7 mouse cellular contexts compared by ENCODE assay signal in genomic region chr19:46470364-46471240, GRCm38 (mm10). TPM values are rescaled to one million over a fixed set of nuclear protein-coding genes. Genes with fewer than 3 reads are reported as not detected.
A peak's percentile ranks its signal among the peaks of the same experiment; 100 is the strongest.
DNase-seq lines count a peak whose midpoint lies in the region; ATAC-seq lines count a peak whose summit lies in the region.

No protein-coding gene starts in this region.

- no peaks in the 10 kb centered on the region for H3K27me3 ChIP-seq in neural tube, embryonic 11.5 days (ENCODE audit: control insufficient read depth, insufficient read depth, low read length)
- no peaks in the 10 kb centered on the region for H3K27me3 ChIP-seq in embryonic facial prominence, embryonic 14.5 days (replicated peaks; ENCODE audit: control insufficient read depth, insufficient read depth, low read length)
- no peaks in the 10 kb centered on the region for H3K27me3 ChIP-seq in neural tube, embryonic 12.5 days (replicated peaks)

- WGBS in neural tube, embryonic 11.5 days, result 38% methylated on average over 17 of the region's 17 CpGs
- WGBS in embryonic facial prominence, embryonic 14.5 days, result 48% methylated on average over 17 of the region's 17 CpGs
- 22% methylated on average over 17 of the region's 17 CpGs for WGBS in neural tube, embryonic 12.5 days

- H3K9ac ChIP-seq in neural tube, embryonic 11.5 days (ENCODE audit: low read length), result peak overlapping the region; percentile 26; the same call in 1 of the 2 replicates
- H3K9ac ChIP-seq in embryonic facial prominence, embryonic 14.5 days (ENCODE audit: low read depth, low read length), result no peak overlapping the region
- H3K9ac ChIP-seq in neural tube, embryonic 12.5 days, result no peak overlapping the region

- H3K4me1 ChIP-seq in neural tube, embryonic 11.5 days (ENCODE audit: control insufficient read depth, insufficient read depth, low read length), result peaks cover 20% of the 10 kb centered on the region
- H3K4me1 ChIP-seq in embryonic facial prominence, embryonic 14.5 days (ENCODE audit: control insufficient read depth, insufficient read depth, low read length), result peaks cover 11% of the 10 kb centered on the region
- peaks cover 27% of the 10 kb centered on the region for H3K4me1 ChIP-seq in neural tube, embryonic 12.5 days

- peak; percentile 44 for DNase-seq in neural tube, embryonic 11.5 days (ENCODE audit: low spot score)
- no peak for DNase-seq in neural tube, embryonic 10.5 days (ENCODE audit: extremely low spot score, low spot score)
- peak; percentile 65 for DNase-seq in embryonic facial prominence, embryonic 14.5 days (ENCODE audit: low spot score)
- DNase-seq in kidney, postnatal 25 days, result peak; percentile 39 to 60
- DNase-seq in layer of hippocampus, adult 11-12 months (ENCODE audit: low spot score), result no peak
- DNase-seq in ovary, adult 18-20 months (ENCODE audit: low spot score), result no peak

- H3K9me3 ChIP-seq in neural tube, embryonic 11.5 days (ENCODE audit: control insufficient read depth, low read length), result no peaks in the 10 kb centered on the region
- H3K9me3 ChIP-seq in embryonic facial prominence, embryonic 14.5 days (ENCODE audit: control insufficient read depth, low read length), result no peaks in the 10 kb centered on the region
- H3K9me3 ChIP-seq in neural tube, embryonic 12.5 days, result no peaks in the 10 kb centered on the region

- no peak overlapping the region for H3K4me3 ChIP-seq in neural tube, embryonic 11.5 days (ENCODE audit: low read depth, low read length)
- H3K4me3 ChIP-seq in embryonic facial prominence, embryonic 14.5 days (ENCODE audit: low read depth, low read length), result no peak overlapping the region
- no peak overlapping the region for H3K4me3 ChIP-seq in neural tube, embryonic 12.5 days

- H3K4me2 ChIP-seq in neural tube, embryonic 11.5 days (ENCODE audit: low read depth), result no peak overlapping the region
- no peak overlapping the region for H3K4me2 ChIP-seq in embryonic facial prominence, embryonic 14.5 days (ENCODE audit: low read depth, low read length)
- H3K4me2 ChIP-seq in neural tube, embryonic 12.5 days (replicated peaks), result 0 out of 2 replicates have a peak overlapping the region, but pooled peaks have one; percentile 12

- peak; percentile 31; the same call in 1 of the 2 replicates for ATAC-seq in neural tube, embryonic 11.5 days (ENCODE audit: insufficient read depth, low FRiP score, low TSS enrichment)
- peak; percentile 27 for ATAC-seq in embryonic facial prominence, embryonic 14.5 days (ENCODE audit: low read depth)
- ATAC-seq in neural tube, embryonic 12.5 days (ENCODE audit: low FRiP score, low read depth), result peak; percentile 68

- H3K36me3 ChIP-seq in neural tube, embryonic 11.5 days (ENCODE audit: control insufficient read depth, insufficient read depth, low read length), result peaks cover 3% of the 10 kb centered on the region; the same call in 1 of the 2 replicates
- peaks cover 43% of the 10 kb centered on the region for H3K36me3 ChIP-seq in embryonic facial prominence, embryonic 14.5 days (ENCODE audit: control insufficient read depth, insufficient read depth, low read length)
- H3K36me3 ChIP-seq in neural tube, embryonic 12.5 days, result peaks cover 29% of the 10 kb centered on the region

- peak overlapping the region; percentile 63 for H3K27ac ChIP-seq in neural tube, embryonic 11.5 days (ENCODE audit: low read depth, low read length)
- H3K27ac ChIP-seq in embryonic facial prominence, embryonic 14.5 days (replicated peaks; ENCODE audit: low read depth, low read length), result peak overlapping the region; percentile 77
- peak overlapping the region; percentile 67 for H3K27ac ChIP-seq in neural tube, embryonic 12.5 days

RNA-seq across cellular contexts. Expression of gene Trim8, which starts 30.9 kb away (rescaled TPM):
- polyA plus RNA-seq in neural tube, embryonic 11.5 days (2014; fragmentation: Nextera tagmentation; extraction: Ambion mirVana), result 26.6 and 28.7 TPM in 2 replicates
- polyA plus RNA-seq in embryonic facial prominence, embryonic 14.5 days (2014; fragmentation: Nextera tagmentation; extraction: Ambion mirVana), result 21.5 and 27.1 TPM in 2 replicates
- 39.1 and 43.0 TPM in 2 replicates for polyA plus RNA-seq in neural tube, embryonic 12.5 days (2016; fragmentation: Nextera tagmentation; extraction: Ambion mirVana)

Comparison
In these comparisons a context has a peak if more than half of its experiments do, and no peak if none do; other contexts are left out.
1. DNase-seq: peak in neural tube, embryonic 11.5 days (single experiment), embryonic facial prominence, embryonic 14.5 days (single experiment) and kidney, postnatal 25 days (2 of 2); none in neural tube, embryonic 10.5 days (single experiment), layer of hippocampus, adult 11-12 months (single experiment) and ovary, adult 18-20 months (single experiment).
2. Peak in every context shown above with its lines, with median percentiles within 50 percentile points of each other: ATAC-seq and H3K27ac ChIP-seq.